Mouse (Mus musculus) macrophage (primary cell): ENCODE results near the gene Aire. TPM values are rescaled to one million over a fixed set of nuclear protein-coding genes. Genes with fewer than 3 reads are reported as not detected.

ENCODE experiments used
- H3K27ac ChIP-seq: fragments of 350-480 bp; formaldehyde crosslinking; 2 replicates; pipeline ENCODE4 v1.9.0; 2021
- H3K36me3 ChIP-seq: fragments of 350-480 bp; formaldehyde crosslinking; 2 replicates; pipeline ENCODE4 v1.9.0; 2021; ENCODE audit errors: inconsistent target
- H3K4me3 ChIP-seq: fragments of 350-480 bp; formaldehyde crosslinking; 2 replicates; pipeline ENCODE4 v1.9.0; 2021; ENCODE audit errors: inconsistent target
- H3K79me2 ChIP-seq: fragments of 350-480 bp; formaldehyde crosslinking; 2 replicates; pipeline ENCODE4 v1.9.0; 2021; ENCODE audit errors: inconsistent target
- WGBS: methylation state at CpG from one replicate; pipeline ENCODE4 v1.1.7; 2026; ENCODE audit warnings: inconsistent platforms; ENCODE audit not compliant: missing documents; 5-methylcytosine and 5-hydroxymethylcytosine counted together
- polyA plus RNA-seq: library from polyadenylated mRNA; stranded (reverse); fragments of 250-400 nt; gene quantifications from 3 replicates; pipeline ENCODE4 v1.2.4, GENCODE M21; 2018; ENCODE audit warnings: inconsistent platforms
- total RNA-seq, 78 experiments: library from RNA; depleted of rRNA; stranded (reverse); fragments of 250-400 nt; gene quantifications; 1 replicate in 9 of 78; 2 replicates in 24 of 78; 3 replicates in 43 of 78; 4 replicates in 2 of 78; pipeline ENCODE4 v1.2.4; 2018; ENCODE audit warnings: inconsistent platforms in 56 of 78

Gene Aire
- 1 to 10 TPM in 1 of 26 experiments, under 1 TPM in 3, not detected in 22; 0.25 to 1.2 (median 0.54) TPM for total RNA-seq (2018; cell fraction: chromatin; rRNA removed)
- total RNA-seq (2018; cell fraction: cytosol; rRNA removed), result under 1 TPM in 1 of 26 experiments, not detected in 25; 0.05 TPM
- total RNA-seq (2018; cell fraction: nucleus; rRNA removed), result 1 to 10 TPM in 1 of 26 experiments, under 1 TPM in 2, not detected in 23; 0.25 to 1.1 (median 0.86) TPM
- polyA plus RNA-seq, result not detected in 3 replicates

DNA sequence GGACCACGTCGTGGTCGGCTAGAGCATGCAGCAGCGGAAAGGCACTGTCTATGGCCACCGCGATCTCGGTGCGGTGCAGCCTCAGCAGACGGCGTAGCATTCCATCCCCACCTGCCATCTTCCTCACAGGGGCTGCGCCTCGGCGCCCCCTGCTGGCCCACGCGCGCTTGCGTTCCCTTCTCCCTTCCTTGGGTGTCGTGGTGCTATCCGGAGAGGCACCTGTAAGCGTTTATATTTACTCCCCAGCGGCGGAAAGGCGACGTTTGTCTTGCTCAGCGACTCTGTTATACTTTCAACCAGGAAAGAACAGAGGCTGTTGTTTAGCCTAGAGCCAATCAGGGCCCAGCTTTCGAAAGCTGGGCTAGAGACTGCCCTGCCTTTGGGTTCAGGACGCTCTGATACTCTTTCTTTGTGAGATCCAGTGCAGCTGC, at the start of gene Aire:
Gene Aire (minus strand): TSS at position 205 of the 431 bp plus-strand sequence.
- Histone ChIP-seq H3K4me3 (no peak within 1 kb of the TSS), H3K79me2 (no peaks in the 10 kb centered on the region), H3K36me3 (no peaks in the 10 kb centered on the region), H3K27ac (no peak within 1 kb of the TSS)
- WGBS, result 7% methylated on average over 27 of the region's 27 CpGs

DNA sequence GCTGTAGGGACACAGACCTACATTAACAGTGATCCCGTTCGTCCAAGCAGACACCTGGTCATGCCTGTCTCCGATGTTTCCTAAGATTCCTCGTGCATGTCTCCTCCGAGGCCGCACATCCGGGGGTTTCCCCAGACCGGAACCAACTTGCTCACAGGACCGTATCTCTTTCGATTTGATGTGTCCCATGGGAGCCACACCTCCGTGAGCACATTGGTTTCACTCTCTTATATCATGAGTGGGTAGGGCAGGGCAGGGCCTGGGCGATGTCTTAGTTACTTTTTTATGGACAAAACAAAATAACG, 49.3 kb upstream of the Aire start:
- no peak overlapping the region for H3K4me3 ChIP-seq
- no peaks in the 10 kb centered on the region for H3K36me3 ChIP-seq
- H3K27ac ChIP-seq, result no peak overlapping the region
- no peaks in the 10 kb centered on the region for H3K79me2 ChIP-seq
- 96% methylated on average over 13 of the region's 13 CpGs for WGBS

- H3K79me2 ChIP-seq, result no peaks in the 10 kb centered on the region
- H3K27ac ChIP-seq, result no peak overlapping the region
- no peaks in the 10 kb centered on the region for H3K36me3 ChIP-seq
- WGBS, result 95% methylated on average over 23 of the region's 23 CpGs
- H3K4me3 ChIP-seq, result no peak overlapping the region
These were observed 48.7 kb upstream of the Aire start for GRCm38 (mm10) chr10:78091865-78092724.

GRCm38 (mm10) chr10:78090706-78091491, 47.5 kb upstream of the Aire start:
- 88% methylated on average over 4 of the region's 4 CpGs for WGBS
- Histone ChIP-seq H3K27ac (no peak overlapping the region), H3K36me3 (no peaks in the 10 kb centered on the region), H3K79me2 (no peaks in the 10 kb centered on the region), H3K4me3 (no peak overlapping the region)

DNA sequence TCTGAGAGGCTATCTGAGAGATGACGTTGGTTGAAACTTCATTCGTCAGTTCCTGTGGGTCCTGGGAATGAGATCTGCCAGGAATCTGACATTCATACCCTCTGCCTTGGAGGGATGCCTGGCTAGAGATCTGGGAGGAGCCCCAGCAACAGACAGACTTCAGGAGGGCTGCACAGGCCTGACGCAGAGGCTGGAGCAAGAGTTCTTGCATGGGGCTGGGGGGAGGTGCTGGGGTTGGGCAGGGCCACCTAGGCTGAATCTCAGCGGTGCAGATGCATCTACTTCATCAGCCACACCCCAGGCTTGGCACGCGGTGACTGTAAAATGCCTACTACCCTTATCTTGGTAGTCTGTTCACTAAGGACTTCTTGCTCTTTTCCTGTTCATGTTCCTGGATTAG, 46.8 kb upstream of the Aire start:
- Histone ChIP-seq H3K27ac (no peak overlapping the region), H3K36me3 (no peaks in the 10 kb centered on the region), H3K79me2 (no peaks in the 10 kb centered on the region), H3K4me3 (no peak overlapping the region)
- 28% methylated on average over 6 of the region's 6 CpGs for WGBS

DNA sequence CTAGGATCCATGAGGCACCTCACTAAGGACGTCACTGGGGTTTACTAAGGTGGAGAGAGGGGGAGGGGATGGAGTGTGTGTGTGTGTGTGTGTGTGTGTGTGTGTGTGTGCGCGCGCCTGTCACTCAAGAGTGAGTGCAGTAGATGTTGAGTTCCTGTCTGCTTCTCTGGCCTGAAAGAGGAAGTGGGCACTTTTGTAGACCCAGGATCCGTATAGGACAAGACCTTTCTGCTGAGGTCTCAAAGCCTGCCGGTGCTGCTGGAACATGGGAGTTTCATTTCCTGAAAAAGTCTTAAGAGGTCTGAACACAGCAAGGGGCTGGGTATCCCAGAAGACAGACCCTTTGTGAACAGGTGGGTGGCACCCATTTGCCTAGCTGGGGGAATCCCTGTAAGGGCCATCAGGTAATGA, 43.7 kb upstream of the Aire start:
- peak overlapping the region; percentile 65 for H3K27ac ChIP-seq

GRCm38 (mm10) chr10:78086444-78087061, 43.1 kb upstream of the Aire start:
- Histone ChIP-seq H3K36me3 (no peaks in the 10 kb centered on the region), H3K79me2 (no peaks in the 10 kb centered on the region), H3K4me3 (no peak overlapping the region), H3K27ac (peak overlapping the region; percentile 65)
- 6% methylated on average over 10 of the region's 10 CpGs for WGBS

More for the DNA sequence above, 43.7 kb upstream of the Aire start:
- 2% methylated on average over 5 of the region's 6 CpGs for WGBS
- Histone ChIP-seq H3K4me3 (no peak overlapping the region), H3K79me2 (no peaks in the 10 kb centered on the region), H3K36me3 (no peaks in the 10 kb centered on the region)

DNA sequence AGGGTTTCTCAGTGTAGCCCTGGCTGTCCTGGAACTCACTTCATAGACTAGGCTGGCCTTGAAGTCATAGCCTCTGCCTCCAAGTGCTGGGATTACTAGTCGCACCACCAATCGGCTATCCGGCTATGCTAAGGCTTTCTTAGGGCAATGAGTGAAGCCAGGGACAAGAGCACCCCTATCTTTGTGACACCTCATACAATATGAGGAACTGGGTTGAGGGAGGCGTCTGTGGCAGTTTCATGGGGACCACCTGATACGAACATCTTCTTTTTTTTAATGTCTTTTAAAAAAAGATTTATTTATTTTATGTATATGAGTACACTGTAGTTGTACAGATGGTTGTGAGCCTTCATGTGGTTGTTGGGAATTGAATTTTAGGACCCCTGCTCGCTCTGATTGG, 42.3 kb upstream of the Aire start:
- Histone ChIP-seq H3K4me3 (no peak overlapping the region), H3K36me3 (no peaks in the 10 kb centered on the region), H3K27ac (no peak overlapping the region), H3K79me2 (no peaks in the 10 kb centered on the region)
- 80% methylated on average over 6 of the region's 6 CpGs for WGBS

DNA sequence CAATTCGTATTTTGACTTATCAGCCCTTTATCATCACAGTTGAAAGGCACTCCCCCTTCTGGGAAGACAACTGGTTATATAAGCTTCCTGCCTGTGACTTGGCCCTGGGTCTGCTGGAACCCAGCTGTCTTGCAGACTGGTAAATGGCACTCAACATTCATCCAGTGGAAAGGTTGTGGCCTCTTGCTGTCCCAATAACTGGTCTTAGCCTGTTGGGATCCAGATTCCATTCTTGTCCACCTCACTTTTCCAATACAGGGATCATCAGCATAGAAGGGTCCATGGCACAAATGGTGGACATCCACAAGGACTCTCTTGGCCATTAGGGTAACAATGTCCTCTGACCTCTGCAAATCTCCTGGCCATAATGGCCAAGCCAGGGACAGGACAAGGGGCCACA, 40.7 kb upstream of the Aire start:
- H3K36me3 ChIP-seq, result no peaks in the 10 kb centered on the region; the same call in 1 of the 2 replicates
- no peaks in the 10 kb centered on the region for H3K79me2 ChIP-seq
- no peak overlapping the region for H3K27ac ChIP-seq
- H3K4me3 ChIP-seq, result no peak overlapping the region
- 56% methylated on average over 1 of the region's 1 CpGs for WGBS

DNA sequence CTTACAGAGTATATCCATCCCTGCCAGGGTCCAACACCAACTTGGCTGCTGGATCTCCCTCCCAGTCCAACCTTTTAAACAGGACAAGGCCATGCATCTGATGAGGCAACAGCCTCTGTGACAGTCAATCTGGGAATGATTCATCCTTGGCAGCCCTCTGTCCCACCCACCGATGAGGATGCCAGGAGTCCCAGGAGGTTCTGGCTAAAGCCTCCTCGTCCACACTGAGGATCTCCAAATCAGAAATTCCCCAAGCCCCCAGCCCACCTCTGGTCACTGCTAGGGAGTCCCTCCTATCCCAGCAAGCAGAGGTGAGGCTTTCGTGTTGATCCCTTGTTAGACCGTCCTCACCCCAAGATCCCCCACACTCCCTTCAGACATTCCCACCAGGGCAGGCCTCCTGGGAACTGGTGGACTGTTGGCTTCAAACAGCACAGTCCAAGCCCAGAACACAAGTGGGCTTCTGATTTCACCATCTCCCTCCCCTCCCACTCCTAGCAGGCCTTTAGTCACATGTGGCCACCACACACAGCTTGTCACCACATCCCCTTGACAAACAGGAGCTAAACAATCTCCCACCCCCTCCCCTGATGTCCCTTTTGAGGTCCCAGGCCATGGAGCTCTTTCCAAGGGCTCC, 36.7 kb upstream of the Aire start:
- Histone ChIP-seq H3K36me3 (peaks cover 26% of the 10 kb centered on the region), H3K79me2 (no peaks in the 10 kb centered on the region), H3K27ac (no peak overlapping the region), H3K4me3 (no peak overlapping the region)
- WGBS, result 89% methylated on average over 4 of the region's 4 CpGs

- H3K79me2 ChIP-seq, result no peaks in the 10 kb centered on the region
- peaks cover 43% of the 10 kb centered on the region for H3K36me3 ChIP-seq
- WGBS, result 77% methylated on average over 5 of the region's 5 CpGs
- H3K4me3 ChIP-seq, result no peak overlapping the region
- H3K27ac ChIP-seq, result no peak overlapping the region
These were observed 34.9 kb upstream of the Aire start for GRCm38 (mm10) chr10:78078276-78078675.

DNA sequence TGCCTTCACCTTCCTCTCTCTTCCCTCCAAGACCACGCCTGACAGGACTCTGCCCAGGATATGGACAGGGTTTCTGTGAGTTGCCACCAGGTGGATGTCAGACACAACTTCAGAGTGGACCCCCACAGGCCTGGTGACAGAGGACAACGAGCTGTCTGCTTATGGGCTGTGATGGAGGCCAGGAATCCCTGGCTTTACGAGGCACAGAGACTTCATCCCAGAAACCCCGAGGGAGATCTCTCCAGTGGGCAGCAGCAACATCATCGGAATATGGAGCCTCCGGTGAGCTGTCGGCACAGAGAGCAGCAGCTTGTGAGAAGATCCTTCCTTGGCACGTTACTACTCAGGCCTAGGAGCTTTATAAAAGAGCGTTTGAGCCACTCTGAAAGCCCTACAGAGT, 34.5 kb upstream of the Aire start:
- WGBS, result 91% methylated on average over 9 of the region's 9 CpGs
- H3K27ac ChIP-seq, result no peak overlapping the region
- H3K36me3 ChIP-seq, result peaks cover 47% of the 10 kb centered on the region
- H3K79me2 ChIP-seq, result no peaks in the 10 kb centered on the region
- no peak overlapping the region for H3K4me3 ChIP-seq

- Histone ChIP-seq H3K36me3 (peaks cover 55% of the 10 kb centered on the region), H3K27ac (no peak overlapping the region), H3K79me2 (peaks cover 17% of the 10 kb centered on the region; the same call in 1 of the 2 replicates), H3K4me3 (no peak overlapping the region)
- 50% methylated on average over 11 of the region's 11 CpGs for WGBS
These were observed 31.6 kb upstream of the Aire start for GRCm38 (mm10) chr10:78074977-78075376.

DNA sequence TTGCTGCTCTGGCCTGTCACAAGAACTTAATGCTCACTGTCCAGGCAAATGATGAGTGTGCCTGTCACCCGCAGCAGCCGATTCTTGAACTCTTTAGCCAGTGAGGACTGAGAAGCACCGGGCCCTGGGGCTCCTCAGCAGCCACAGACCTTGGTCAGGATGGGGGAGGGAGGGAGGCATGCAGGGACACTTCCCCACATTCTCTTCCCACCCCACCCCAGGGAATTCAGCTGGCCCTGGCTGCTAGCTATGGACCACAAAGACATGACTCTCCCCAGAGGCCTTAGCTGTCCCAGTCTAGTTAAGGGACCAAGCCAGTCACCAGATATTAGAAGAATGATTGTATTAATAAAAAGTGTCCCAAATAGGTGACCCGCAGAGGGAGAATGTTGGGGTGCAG, 30.7 kb upstream of the Aire start:
- Histone ChIP-seq H3K79me2 (peaks cover 21% of the 10 kb centered on the region; the same call in 1 of the 2 replicates), H3K36me3 (peaks cover 55% of the 10 kb centered on the region), H3K27ac (no peak overlapping the region), H3K4me3 (no peak overlapping the region)
- WGBS, result 90% methylated on average over 4 of the region's 4 CpGs
